Mouse (Mus musculus): ENCODE results near the gene Prickle2.

The Prickle2 gene

GRCm38 (mm10) chr6:92432146-92432545 lies 273.8 kb downstream of the Prickle2 start:
- CTCF ChIA-PET = no interaction called here

GRCm38 (mm10) chr6:92427406-92428171 lies 278.4 kb downstream of the Prickle2 start:
- CTCF ChIA-PET = no interaction called here

- CTCF ChIA-PET = no interaction called here
Observed at GRCm38 (mm10) chr6:92425901-92426300, 280.1 kb downstream of the Prickle2 start.

GRCm38 (mm10) chr6:92425476-92425875 lies 280.5 kb downstream of the Prickle2 start:
- CTCF ChIA-PET = no interaction called here

- CTCF ChIA-PET = no interaction called here
Observed at GRCm38 (mm10) chr6:92424991-92425390, 281.0 kb downstream of the Prickle2 start.

- CTCF ChIA-PET = no interaction called here
Observed at GRCm38 (mm10) chr6:92422286-92422685, 283.7 kb downstream of the Prickle2 start.

- CTCF ChIA-PET = no interaction called here
Observed at GRCm38 (mm10) chr6:92420106-92420505, 285.8 kb downstream of the Prickle2 start.

GRCm38 (mm10) chr6:92415405-92415755 lies 290.6 kb downstream of the Prickle2 start:
- CTCF ChIA-PET = no interaction called here

- CTCF ChIA-PET = no interaction called here
Observed at GRCm38 (mm10) chr6:92414478-92415404, 291.2 kb downstream of the Prickle2 start.

- CTCF ChIA-PET = no interaction called here
Observed at GRCm38 (mm10) chr6:92413982-92414381, 292.0 kb downstream of the Prickle2 start.

GRCm38 (mm10) chr6:92409788-92410187 lies 296.2 kb downstream of the Prickle2 start:
- CTCF ChIA-PET = no interaction called here

- CTCF ChIA-PET = no interaction called here
Observed at GRCm38 (mm10) chr6:92407259-92407658, 298.7 kb downstream of the Prickle2 start.

GRCm38 (mm10) chr6:92405571-92405970 lies 300.4 kb downstream of the Prickle2 start:
- CTCF ChIA-PET = no interaction called here

GRCm38 (mm10) chr6:92397876-92398275 lies 308.1 kb downstream of the Prickle2 start:
- CTCF ChIA-PET = no interaction called here

GRCm38 (mm10) chr6:92395556-92395955 lies 310.4 kb downstream of the Prickle2 start:
- CTCF ChIA-PET = no interaction called here

GRCm38 (mm10) chr6:92395143-92395542 lies 310.8 kb downstream of the Prickle2 start:
- CTCF ChIA-PET = no interaction called here

GRCm38 (mm10) chr6:92394628-92395027 lies 311.3 kb downstream of the Prickle2 start:
- CTCF ChIA-PET = no interaction called here

GRCm38 (mm10) chr6:92390321-92390720 lies 315.6 kb downstream of the Prickle2 start:
- CTCF ChIA-PET = no interaction called here

- CTCF ChIA-PET = no interaction called here
Observed at GRCm38 (mm10) chr6:92388681-92389080, 317.3 kb downstream of the Prickle2 start.

- CTCF ChIA-PET = no interaction called here
Observed at GRCm38 (mm10) chr6:92383196-92383782, 322.7 kb downstream of the Prickle2 start.

GRCm38 (mm10) chr6:92381085-92381484 lies 324.9 kb downstream of the Prickle2 start:
- CTCF ChIA-PET = no interaction called here

- CTCF ChIA-PET = no interaction called here
Observed at GRCm38 (mm10) chr6:92374826-92375225, 331.1 kb downstream of the Prickle2 start.

- CTCF ChIA-PET = no interaction called here
Observed at GRCm38 (mm10) chr6:92370896-92371295, 335.1 kb downstream of the Prickle2 start.
